Mouse (Mus musculus) midbrain, embryonic 10.5 days (tissue): ENCODE results near the gene 4921504E06Rik. TPM values are rescaled to one million over a fixed set of nuclear protein-coding genes. Genes with fewer than 3 reads are reported as not detected.

Experiments
- DNase-seq: peaks from one replicate; pipeline ENCODE4 v3.0.0-alpha.2; 2017; ENCODE audit warnings: low spot score
- H3K27ac ChIP-seq: fragments of 300-500 bp; sonication (generic); replicated peaks from 2 replicates; pipeline ENCODE4 v1.5.1; 2016; ENCODE audit warnings: mild to moderate bottlenecking
- H3K27me3 ChIP-seq: fragments of 300-500 bp; sonication (generic); 2 replicates; pipeline ENCODE4 v1.6.1; 2016; ENCODE audit warnings: low read depth, mild to moderate bottlenecking; ENCODE audit not compliant: poor library complexity, severe bottlenecking
- H3K36me3 ChIP-seq: fragments of 300-500 bp; sonication (generic); 2 replicates; pipeline ENCODE4 v1.6.1; 2016; ENCODE audit warnings: mild to moderate bottlenecking, moderate library complexity
- H3K4me1 ChIP-seq: fragments of 300-500 bp; sonication (generic); 2 replicates; pipeline ENCODE4 v1.6.1; 2016
- H3K4me3 ChIP-seq: fragments of 300-500 bp; sonication (generic); 2 replicates; pipeline ENCODE4 v1.5.1; 2016; ENCODE audit warnings: mild to moderate bottlenecking, moderate library complexity
- H3K9me3 ChIP-seq: fragments of 300-500 bp; sonication (generic); replicated peaks from 2 replicates; pipeline ENCODE4 v1.6.1; 2016; ENCODE audit warnings: mild to moderate bottlenecking
- WGBS: fragments of 180-500 bp; shearing (Covaris S2); methylation state at CpG from one replicate; pipeline ENCODE4 v1.1.7; 2016; 5-methylcytosine and 5-hydroxymethylcytosine counted together
- polyA plus RNA-seq: library from polyadenylated mRNA; unstranded; fragments of >200 nt; fragmentation: Nextera tagmentation; extraction: Ambion mirVana; gene quantifications from 2 replicates; pipeline ENCODE4 v1.2.1, GENCODE M21; 2016

Gene 4921504E06Rik
- polyA plus RNA-seq, 1 experiment from 2014 or later = not detected

DNA sequence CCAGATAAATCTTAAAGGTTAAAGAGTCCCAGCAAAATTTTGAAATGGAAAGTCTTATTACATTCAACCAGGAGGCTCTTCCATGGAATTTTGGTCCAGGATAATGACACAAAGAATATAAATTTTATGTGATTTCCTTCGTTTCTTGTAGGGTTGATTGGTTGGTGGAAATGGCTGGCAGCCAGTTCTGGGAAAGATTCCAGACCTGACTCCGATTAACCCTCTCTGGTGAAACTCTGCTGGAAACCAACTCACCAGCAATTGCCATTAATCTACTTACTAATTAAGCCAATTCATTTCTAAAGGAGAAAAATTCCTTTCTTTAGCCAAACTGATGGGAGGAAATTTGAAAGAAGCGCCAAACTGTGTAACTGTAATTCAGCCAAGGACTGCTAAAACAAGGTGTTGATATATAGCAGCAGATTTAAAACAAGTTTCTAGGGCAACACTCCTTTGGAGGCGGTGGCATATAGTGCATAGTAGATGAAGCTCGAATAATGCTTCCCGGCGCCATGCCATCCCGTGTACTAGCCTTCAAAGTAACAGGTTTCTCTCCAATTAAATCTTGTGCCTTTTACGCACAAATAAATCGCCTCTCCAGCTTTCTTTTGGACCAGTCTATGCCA is 97.7 kb downstream of the 4921504E06Rik start:
- H3K27ac ChIP-seq = no peak overlapping the region
- peaks cover 98% of the 10 kb centered on the region for H3K27me3 ChIP-seq
- no peaks in the 10 kb centered on the region for H3K9me3 ChIP-seq
- no peak for DNase-seq
- H3K36me3 ChIP-seq = no peaks in the 10 kb centered on the region
- H3K4me3 ChIP-seq = no peak overlapping the region
- H3K4me1 ChIP-seq = peaks cover 54% of the 10 kb centered on the region
- 8% methylated on average over 10 of the region's 10 CpGs for WGBS

DNA sequence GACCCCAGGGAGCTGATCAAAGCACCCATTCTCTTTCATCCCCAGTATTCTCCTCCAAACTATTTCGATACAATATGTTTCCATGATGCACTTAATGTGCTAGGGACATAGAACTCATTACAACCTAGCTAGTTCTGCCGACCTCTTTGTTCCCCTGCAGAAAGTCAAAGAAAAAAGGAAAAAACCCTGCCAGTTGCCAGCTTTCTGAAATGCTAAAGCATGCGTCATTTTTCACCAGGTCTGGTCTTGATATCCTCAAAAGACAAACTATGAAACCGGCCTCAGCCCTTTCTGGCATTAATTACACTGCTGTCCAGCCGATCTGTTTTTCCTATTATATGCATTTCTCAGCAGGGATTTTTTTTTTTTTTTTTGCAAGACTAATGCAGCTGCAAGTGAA is 98.5 kb downstream of the 4921504E06Rik start:
- H3K36me3 ChIP-seq = no peaks in the 10 kb centered on the region
- no peaks in the 10 kb centered on the region for H3K9me3 ChIP-seq
- no peak for DNase-seq
- WGBS = 4% methylated on average over 5 of the region's 5 CpGs
- H3K27ac ChIP-seq = no peak overlapping the region
- peaks cover 59% of the 10 kb centered on the region for H3K4me1 ChIP-seq
- H3K27me3 ChIP-seq = peaks cover 98% of the 10 kb centered on the region
- no peak overlapping the region for H3K4me3 ChIP-seq

DNA sequence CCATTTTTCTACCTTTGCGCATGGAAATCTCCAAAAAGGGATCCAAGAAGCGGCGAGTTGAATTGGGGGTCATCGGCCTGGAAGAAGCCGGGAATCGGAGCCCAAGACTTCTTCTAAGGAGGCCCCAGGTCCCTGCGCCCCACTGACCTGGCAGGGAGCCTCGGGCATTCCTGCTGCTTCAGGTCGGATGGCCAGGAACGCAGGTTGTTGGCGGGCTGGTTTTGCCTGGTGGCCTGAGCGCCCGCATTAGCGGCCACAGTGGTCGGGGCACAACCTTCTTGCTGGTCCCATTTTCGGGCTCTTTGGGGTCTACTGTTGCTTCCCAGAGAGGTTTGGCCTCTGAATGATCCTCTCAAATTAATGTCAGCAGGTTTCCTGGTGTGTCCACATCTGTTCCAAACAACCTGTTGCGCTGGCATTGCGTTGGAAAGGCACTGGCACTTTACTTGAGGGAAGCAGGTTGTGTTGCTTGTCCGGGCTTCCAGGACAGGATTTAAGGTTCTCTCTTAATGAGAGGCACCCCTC is 101.1 kb downstream of the 4921504E06Rik start:
- H3K4me3 ChIP-seq = peak overlapping the region; percentile 34
- peaks cover 66% of the 10 kb centered on the region for H3K4me1 ChIP-seq

DNA sequence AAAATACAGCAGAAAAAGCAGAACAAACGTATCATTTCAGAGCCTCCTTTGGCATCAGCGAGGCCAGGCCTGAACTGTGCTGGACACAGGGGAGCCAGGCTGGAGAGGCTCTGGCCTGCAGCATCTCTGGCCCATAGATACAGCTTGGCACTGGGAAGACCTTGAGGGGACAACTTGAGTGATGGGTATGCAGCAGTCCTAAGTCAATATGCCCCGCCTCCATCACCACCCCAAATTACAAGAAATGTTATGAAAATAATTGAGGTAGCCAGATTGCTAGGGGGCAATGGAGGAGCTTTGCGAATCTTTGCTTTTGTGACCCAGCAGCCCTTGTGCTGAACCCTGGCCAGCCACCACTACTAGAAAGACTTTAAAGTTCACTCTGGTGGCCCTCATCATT is 104.4 kb downstream of the 4921504E06Rik start:
- peaks cover 67% of the 10 kb centered on the region for H3K4me1 ChIP-seq
- no peak for DNase-seq
- H3K27me3 ChIP-seq = peaks cover 100% of the 10 kb centered on the region
- H3K36me3 ChIP-seq = no peaks in the 10 kb centered on the region
- no peaks in the 10 kb centered on the region for H3K9me3 ChIP-seq
- H3K27ac ChIP-seq = no peak overlapping the region
- WGBS = 18% methylated on average over 4 of the region's 4 CpGs
- H3K4me3 ChIP-seq = no peak overlapping the region

More for the DNA sequence above, 101.1 kb downstream of the 4921504E06Rik start:
- H3K27ac ChIP-seq = no peak overlapping the region
- no peak for DNase-seq
- under 1% methylated on average over 19 of the region's 19 CpGs for WGBS
- no peaks in the 10 kb centered on the region for H3K36me3 ChIP-seq
- no peaks in the 10 kb centered on the region for H3K9me3 ChIP-seq
- peaks cover 100% of the 10 kb centered on the region for H3K27me3 ChIP-seq

- DNase-seq = peak; percentile 74
- H3K36me3 ChIP-seq = no peaks in the 10 kb centered on the region
- no peak overlapping the region for H3K27ac ChIP-seq
- H3K27me3 ChIP-seq = peaks cover 100% of the 10 kb centered on the region
- peak overlapping the region; percentile 48 for H3K4me3 ChIP-seq
- WGBS = under 1% methylated on average over 29 of the region's 31 CpGs
- H3K4me1 ChIP-seq = peaks cover 59% of the 10 kb centered on the region
- no peaks in the 10 kb centered on the region for H3K9me3 ChIP-seq
Measured at GRCm38 (mm10) chr2:19448042-19448700, 105.5 kb downstream of the 4921504E06Rik start.

DNA sequence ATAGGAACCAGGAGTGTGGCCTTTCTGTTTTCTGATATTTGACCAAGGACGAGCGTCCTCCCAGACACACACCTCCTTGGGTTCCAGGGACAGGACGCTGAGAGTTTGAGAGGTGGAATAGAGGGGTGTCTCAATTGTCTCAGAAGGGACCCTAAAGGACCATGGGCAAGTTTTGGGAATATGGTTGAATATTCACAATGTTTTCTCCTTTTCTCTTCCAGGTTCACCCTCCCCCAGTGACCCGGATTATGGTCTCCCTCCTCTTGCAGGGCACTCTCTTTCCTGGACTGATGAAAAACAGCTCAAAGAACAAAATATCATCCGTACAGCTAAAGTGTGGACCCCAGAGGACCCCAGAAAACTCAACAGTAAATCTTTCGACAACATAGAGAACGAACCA is 107.0 kb downstream of the 4921504E06Rik start:
- WGBS = 4% methylated on average over 7 of the region's 7 CpGs
- H3K4me1 ChIP-seq = peaks cover 50% of the 10 kb centered on the region
- no peaks in the 10 kb centered on the region for H3K36me3 ChIP-seq
- no peak overlapping the region for H3K4me3 ChIP-seq
- H3K9me3 ChIP-seq = no peaks in the 10 kb centered on the region
- no peak overlapping the region for H3K27ac ChIP-seq
- peaks cover 100% of the 10 kb centered on the region for H3K27me3 ChIP-seq
- DNase-seq = no peak

- under 1% methylated on average over 67 of the region's 67 CpGs for WGBS
- Histone ChIP-seq H3K9me3 (no peaks in the 10 kb centered on the region), H3K27ac (no peak overlapping the region), H3K4me1 (peaks cover 50% of the 10 kb centered on the region), H3K27me3 (peaks cover 100% of the 10 kb centered on the region), H3K36me3 (no peaks in the 10 kb centered on the region), H3K4me3 (peak overlapping the region; percentile 48)
- peak; percentile 49 for DNase-seq
Measured at GRCm38 (mm10) chr2:19445871-19446501, 107.7 kb downstream of the 4921504E06Rik start.

- Histone ChIP-seq H3K4me1 (peaks cover 45% of the 10 kb centered on the region), H3K36me3 (no peaks in the 10 kb centered on the region), H3K27me3 (peaks cover 100% of the 10 kb centered on the region), H3K9me3 (no peaks in the 10 kb centered on the region), H3K27ac (no peak within 1 kb of the TSS), H3K4me3 (peak within 1 kb of the TSS; percentile 48)
- under 1% methylated on average over 53 of the region's 53 CpGs for WGBS
- DNase-seq = peak; percentile 57
Measured at GRCm38 (mm10) chr2:19444931-19445831, 108.5 kb downstream of the 4921504E06Rik start, which contains the start of gene Ptf1a. TSS of gene Ptf1a (plus strand) at chr2:19445663.

DNA sequence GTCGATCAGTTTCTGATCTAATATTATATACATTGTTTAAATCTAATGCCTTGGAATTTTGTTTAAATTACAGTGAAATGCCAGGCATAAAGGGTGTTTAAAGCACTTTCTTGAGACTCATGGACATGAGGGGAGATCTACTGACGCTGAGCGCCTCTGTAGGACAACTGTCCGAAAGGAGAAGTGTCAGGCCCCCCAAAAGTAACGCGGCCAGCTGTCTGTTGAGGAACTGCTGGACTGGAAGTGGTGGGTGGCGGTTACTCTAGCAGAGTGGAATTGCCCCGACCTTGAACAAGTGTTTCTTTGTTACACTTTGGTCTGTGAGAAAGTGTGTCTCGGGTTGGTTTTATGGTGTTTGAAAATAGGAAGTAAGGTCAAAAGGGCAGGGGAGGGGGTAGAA is 109.4 kb downstream of the 4921504E06Rik start:
- Histone ChIP-seq H3K9me3 (no peaks in the 10 kb centered on the region), H3K36me3 (no peaks in the 10 kb centered on the region), H3K27ac (no peak overlapping the region), H3K4me1 (peaks cover 39% of the 10 kb centered on the region), H3K27me3 (peaks cover 97% of the 10 kb centered on the region), H3K4me3 (no peak overlapping the region)
- DNase-seq = no peak
- 2% methylated on average over 9 of the region's 9 CpGs for WGBS

DNA sequence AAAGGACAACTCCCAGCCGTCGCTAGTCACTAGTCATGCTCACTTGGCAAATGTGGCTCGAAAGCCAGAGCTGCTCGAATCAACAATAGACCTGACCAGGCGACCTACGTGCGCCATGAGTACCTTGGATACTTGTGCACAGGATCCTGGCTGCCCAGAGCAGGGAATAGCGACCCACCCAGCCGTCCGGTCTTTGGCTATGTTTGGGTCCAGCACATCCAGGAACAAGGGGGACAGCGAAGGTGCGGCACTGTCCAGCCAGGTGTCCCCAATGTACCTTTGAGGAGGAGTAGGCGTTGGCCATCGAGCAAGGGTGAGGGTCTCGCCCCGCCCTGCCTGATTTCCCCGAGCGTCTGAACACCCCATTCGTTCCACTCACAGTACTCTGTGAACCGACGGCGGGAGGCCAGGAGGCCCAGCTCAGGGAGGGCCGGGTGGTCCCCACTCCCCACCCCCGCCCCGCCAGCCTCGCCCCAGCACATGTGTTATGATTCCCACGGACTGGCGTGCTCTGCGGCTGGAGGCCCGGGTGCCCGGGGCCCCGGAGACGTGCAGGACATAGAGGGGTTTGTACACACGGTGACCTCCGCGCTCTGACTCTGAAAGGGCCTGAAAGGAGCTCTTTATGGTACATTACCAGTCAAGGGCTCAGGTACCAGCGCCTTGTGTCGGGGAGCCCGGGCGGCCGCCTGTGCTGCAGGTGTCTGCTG is 121.9 kb downstream of the 4921504E06Rik start:
- H3K4me3 ChIP-seq = peak overlapping the region; percentile 45
- no peaks in the 10 kb centered on the region for H3K9me3 ChIP-seq
- H3K4me1 ChIP-seq = peaks cover 26% of the 10 kb centered on the region
- H3K27me3 ChIP-seq = peaks cover 100% of the 10 kb centered on the region
- WGBS = 2% methylated on average over 41 of the region's 41 CpGs
- no peak for DNase-seq
- no peaks in the 10 kb centered on the region for H3K36me3 ChIP-seq
- no peak overlapping the region for H3K27ac ChIP-seq

- Histone ChIP-seq H3K4me1 (peaks cover 26% of the 10 kb centered on the region), H3K4me3 (peak overlapping the region; percentile 45), H3K27me3 (peaks cover 100% of the 10 kb centered on the region), H3K9me3 (no peaks in the 10 kb centered on the region), H3K36me3 (no peaks in the 10 kb centered on the region), H3K27ac (no peak overlapping the region)
- 1% methylated on average over 18 of the region's 18 CpGs for WGBS
- DNase-seq = peak; percentile 61
Measured at GRCm38 (mm10) chr2:19431186-19431585, 122.5 kb downstream of the 4921504E06Rik start.
